Mouse (Mus musculus): ENCODE data around the gene Cyren.

DNA sequence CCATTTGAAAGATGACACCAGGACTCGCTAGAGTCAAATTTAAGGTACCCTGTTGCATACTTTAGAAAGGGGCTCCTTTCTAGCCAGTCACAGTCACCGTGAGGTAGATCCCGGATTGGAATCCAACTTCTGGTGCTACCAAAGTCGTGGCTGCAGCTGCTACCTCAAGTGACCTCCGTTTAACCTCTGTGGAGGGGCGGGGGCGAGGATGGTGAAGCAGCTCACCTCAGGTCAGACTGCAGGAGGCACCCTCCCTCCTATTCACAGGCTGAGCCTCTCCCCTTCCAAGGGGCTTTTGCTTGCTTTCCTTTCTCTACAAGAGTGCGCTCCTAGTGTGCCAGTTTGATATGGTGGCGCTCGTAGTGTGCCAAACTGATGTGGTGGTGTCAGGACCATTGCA is 42.1 kb upstream of the Cyren start, which contains the start of gene Stra8:
- TF ChIP-seq CTCF (conservative IDR thresholded peaks at IDR 0.05; ENCODE audit: low read length) (no peak), NANOG (IDR thresholded peaks at IDR 0.05; ENCODE audit: borderline replicate concordance, low read length) (no peak), POU5F1 (IDR thresholded peaks at IDR 0.05; ENCODE audit: borderline replicate concordance, low read length) (no peak)

All from E14TG2a.4 (cell line).